Mouse (Mus musculus): ENCODE data around the gene Ccdc121.

DNA sequence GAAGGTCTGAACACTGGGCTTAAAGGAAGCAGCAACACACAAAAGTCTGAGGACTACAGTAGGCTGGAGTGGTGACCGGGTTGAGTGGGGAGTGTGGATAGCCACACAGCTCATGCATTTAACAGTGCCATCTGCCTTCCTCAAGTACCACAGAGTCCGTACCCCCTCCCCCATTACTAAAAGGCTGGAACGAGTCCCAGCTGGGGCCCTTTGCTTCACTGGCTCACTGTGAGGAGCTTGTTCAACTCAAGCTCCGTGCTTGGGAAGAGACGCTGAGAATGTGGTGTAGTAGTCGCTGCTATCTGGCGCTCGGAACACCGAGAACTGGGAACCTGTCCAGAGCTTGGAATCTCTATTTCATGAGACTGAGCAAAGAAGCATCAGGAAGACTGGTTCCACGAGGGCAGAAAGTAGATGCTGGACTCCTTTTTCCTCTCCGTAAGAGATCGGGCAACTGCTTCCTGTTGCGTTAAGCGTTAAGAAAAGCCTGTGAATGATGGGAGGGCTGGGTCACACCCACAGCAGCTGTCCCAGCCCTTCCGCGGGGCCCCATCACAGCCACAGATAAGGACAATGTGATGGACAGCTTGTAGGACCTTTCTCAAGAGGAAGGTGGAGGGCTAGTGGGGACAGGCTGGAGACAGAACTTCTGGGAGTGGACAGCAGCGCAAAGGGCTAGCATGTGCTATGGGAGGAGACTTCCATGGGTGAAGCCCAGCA lies 44.5 kb downstream of the Ccdc121 start:
- TF ChIP-seq POLR2A (IDR thresholded peaks at IDR 0.05; ENCODE audit: borderline replicate concordance, control insufficient read depth, low read depth, low read length) (no peak), CTCF (IDR thresholded peaks at IDR 0.05; ENCODE audit: control insufficient read depth, insufficient read depth, low read length) (no peak)

Measured in bone marrow, adult 2 months (tissue).